Mouse (Mus musculus) intestine, postnatal 0 days (tissue): ENCODE results near the gene Qrfpr. TPM values are rescaled to one million over a fixed set of nuclear protein-coding genes. Genes with fewer than 3 reads are reported as not detected.

ENCODE experiments used
- ATAC-seq: fragments of 200-750 bp; cut with Nextera tagmentation; 2 replicates; pipeline ENCODE4 v1.8.0; 2017; ENCODE audit warnings: mild to moderate bottlenecking, moderate TSS enrichment, moderate library complexity
- H3K27ac ChIP-seq: fragments of 300-500 bp; sonication (generic); 2 replicates; pipeline ENCODE4 v1.5.1; 2014; ENCODE audit warnings: mild to moderate bottlenecking, low read depth, low read length, moderate library complexity
- H3K27me3 ChIP-seq: fragments of 300-500 bp; sonication (generic); replicated peaks from 2 replicates; pipeline ENCODE4 v1.6.1; 2014; ENCODE audit warnings: low read length, mixed read lengths; ENCODE audit not compliant: control insufficient read depth, insufficient read depth
- H3K36me3 ChIP-seq: fragments of 300-500 bp; sonication (generic); 2 replicates; pipeline ENCODE4 v1.6.1; 2014; ENCODE audit warnings: mild to moderate bottlenecking, moderate library complexity; ENCODE audit not compliant: control insufficient read depth, insufficient read depth
- H3K4me1 ChIP-seq: fragments of 300-500 bp; sonication (generic); replicated peaks from 2 replicates; pipeline ENCODE4 v1.6.1; 2014; ENCODE audit warnings: antibody characterized with exemption, low read length, mixed read lengths; ENCODE audit not compliant: control insufficient read depth, insufficient read depth
- H3K4me2 ChIP-seq: fragments of 300-500 bp; sonication (generic); replicated peaks from 2 replicates; pipeline ENCODE4 v1.6.1; 2014; ENCODE audit warnings: low read depth, mild to moderate bottlenecking, moderate library complexity
- H3K4me3 ChIP-seq: fragments of 300-500 bp; sonication (generic); 2 replicates; pipeline ENCODE4 v1.5.1; 2014; ENCODE audit warnings: low read depth, low read length
- H3K9ac ChIP-seq: fragments of 300-500 bp; sonication (generic); 2 replicates; pipeline ENCODE4 v1.6.1; 2014; ENCODE audit warnings: mild to moderate bottlenecking, low read depth, low read length
- H3K9me3 ChIP-seq: fragments of 300-500 bp; sonication (generic); 2 replicates; pipeline ENCODE4 v1.6.1; 2016; ENCODE audit warnings: mixed run types; ENCODE audit not compliant: control insufficient read depth
- CTCF ChIP-seq: sonication (generic); IDR thresholded peaks from 2 replicates; pipeline ENCODE4 v1.5.1; 2016; ENCODE audit warnings: low read depth, mild to moderate bottlenecking, control low read depth, antibody characterized with exemption, moderate library complexity
- WGBS: fragments of 180-500 bp; shearing (Covaris S2); extraction: QIAGEN DNeasy Blood & Tissue Kit; methylation state at CpG from one replicate; pipeline ENCODE4 v1.1.7; 2014; 5-methylcytosine and 5-hydroxymethylcytosine counted together
- polyA plus RNA-seq: library from polyadenylated mRNA; unstranded; fragments of >200 nt; fragmentation: Nextera tagmentation; extraction: Ambion mirVana; gene quantifications from 2 replicates; pipeline ENCODE4 v1.2.1, GENCODE M21; 2015

Gene Qrfpr
- polyA plus RNA-seq, 1 experiment from 2014 or later, result 0.20 TPM

- no peak for ATAC-seq
- no peaks in the 10 kb centered on the region for H3K36me3 ChIP-seq
- no peak overlapping the region for H3K4me3 ChIP-seq
- H3K27ac ChIP-seq, result no peak overlapping the region
- WGBS, result 53% methylated on average over 2 of the region's 2 CpGs
- TF ChIP-seq CTCF, result peak; percentile 63
- H3K9ac ChIP-seq, result no peak overlapping the region
- no peaks in the 10 kb centered on the region for H3K9me3 ChIP-seq
- H3K4me1 ChIP-seq, result no peaks in the 10 kb centered on the region
- H3K4me2 ChIP-seq, result no peak overlapping the region
- H3K27me3 ChIP-seq, result no peaks in the 10 kb centered on the region
Observed at GRCm38 (mm10) chr3:36137560-36137959, 84.6 kb downstream of the Qrfpr start.

- Histone ChIP-seq H3K9me3 (no peaks in the 10 kb centered on the region), H3K27ac (no peak overlapping the region), H3K4me3 (no peak overlapping the region), H3K36me3 (no peaks in the 10 kb centered on the region), H3K27me3 (no peaks in the 10 kb centered on the region), H3K4me1 (no peaks in the 10 kb centered on the region), H3K9ac (no peak overlapping the region), H3K4me2 (no peak overlapping the region)
- TF ChIP-seq CTCF, result no peak
- no peak for ATAC-seq
Observed at GRCm38 (mm10) chr3:36136152-36136551, 86.0 kb downstream of the Qrfpr start.

Other genes starting within 250 kb of the Qrfpr start
- 23.5 and 27.7 TPM in 2 replicates for gene Mccc1, start 221.6 kb downstream of the Qrfpr start, polyA plus RNA-seq
- not detected in 2 replicates for gene Ccdc144b, start 168.8 kb downstream of the Qrfpr start, polyA plus RNA-seq
- 39.1 and 41.1 TPM in 2 replicates for gene Acad9, start 156.3 kb downstream of the Qrfpr start, polyA plus RNA-seq
- 1.8 and 1.9 TPM in 2 replicates for gene D3Ertd254e, start 71.3 kb downstream of the Qrfpr start, polyA plus RNA-seq